Mouse (Mus musculus): ENCODE measurements around the gene Dcdc2c. TPM values are rescaled to one million over a fixed set of nuclear protein-coding genes. Genes with fewer than 3 reads are reported as not detected.

The Dcdc2c gene
- polyA plus RNA-seq, 1 experiment: not detected

DNA sequence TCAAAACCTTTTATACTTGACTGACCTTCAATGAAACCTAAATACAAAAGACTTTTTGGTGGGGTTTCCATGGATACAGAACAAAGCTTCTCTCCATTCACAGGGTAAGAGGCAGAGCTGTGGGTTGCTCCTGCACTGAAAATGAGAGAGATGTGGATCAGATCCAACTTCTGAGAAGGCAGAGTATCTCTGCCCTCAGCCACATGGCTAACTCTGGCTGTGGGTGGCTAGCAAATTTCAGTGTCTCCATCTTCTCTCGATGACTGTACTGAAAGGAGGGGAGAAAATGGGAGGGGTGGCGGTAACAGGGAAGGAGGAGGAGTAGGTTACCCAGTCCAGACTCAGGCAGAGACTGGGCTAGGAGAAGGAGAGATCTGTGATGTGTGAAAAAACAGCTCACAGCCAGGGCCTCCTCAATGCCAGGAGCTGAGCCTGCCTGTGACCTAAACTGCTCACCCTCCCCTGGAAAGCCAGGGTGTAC is 91.2 kb downstream of the Dcdc2c start:
- no peak for TF ChIP-seq CTCF (IDR thresholded peaks at IDR 0.05; ENCODE audit: borderline replicate concordance, insufficient read depth, low read length)
- no peak for TF ChIP-seq POLR2A (IDR thresholded peaks at IDR 0.05; ENCODE audit: low read depth, low read length)
- Histone ChIP-seq H3K27ac (ENCODE audit: insufficient read depth, low read length) (no peak overlapping the region), H3K4me1 (ENCODE audit: control insufficient read depth, insufficient read depth, low read length) (peaks cover 3% of the 10 kb centered on the region; the same call in 1 of the 2 replicates), H3K4me3 (ENCODE audit: insufficient read depth, low read length) (no peak overlapping the region)

DNA sequence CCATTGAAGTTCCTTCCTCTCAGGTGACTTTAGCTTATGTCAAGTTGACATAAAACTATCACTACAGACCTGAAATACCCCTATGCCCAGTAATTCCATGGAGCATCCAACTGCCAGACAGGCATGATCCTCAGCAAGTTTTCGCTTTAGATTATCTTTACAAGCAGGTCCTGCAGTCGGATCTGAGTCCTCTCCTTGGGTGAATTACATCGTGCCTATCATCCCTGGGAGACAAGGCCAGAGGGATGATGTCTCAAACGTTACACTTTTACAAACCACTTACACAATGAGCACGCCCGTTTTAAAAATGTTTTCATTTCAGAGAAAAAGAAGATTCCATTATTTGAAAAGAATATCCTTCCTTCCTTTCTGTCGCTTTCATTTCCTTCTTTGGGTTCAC is 91.7 kb downstream of the Dcdc2c start:
- no peak for TF ChIP-seq POLR2A (IDR thresholded peaks at IDR 0.05; ENCODE audit: low read depth, low read length)
- H3K27ac ChIP-seq (ENCODE audit: insufficient read depth, low read length): no peak overlapping the region
- H3K4me1 ChIP-seq (ENCODE audit: control insufficient read depth, insufficient read depth, low read length): peaks cover 3% of the 10 kb centered on the region; the same call in 1 of the 2 replicates
- no peak overlapping the region for H3K4me3 ChIP-seq (ENCODE audit: insufficient read depth, low read length)

DNA sequence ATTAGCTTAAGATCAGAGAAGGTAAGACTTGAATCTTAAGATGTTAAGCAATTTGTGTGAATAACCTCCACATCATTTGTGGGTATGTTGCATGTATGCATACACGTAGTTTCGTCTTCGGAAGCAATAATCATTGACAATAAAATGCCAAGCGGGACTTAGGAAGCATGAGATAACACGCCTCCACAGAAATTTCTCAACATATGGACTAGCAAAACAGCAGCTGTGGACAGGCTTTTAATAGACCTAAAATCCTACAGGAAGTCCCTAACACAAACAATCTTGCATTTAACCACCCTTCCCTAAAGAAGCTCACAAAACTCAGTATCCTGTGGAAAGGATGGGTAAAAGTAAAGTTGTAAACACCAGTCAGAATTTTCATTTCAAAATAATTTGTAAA is 93.4 kb downstream of the Dcdc2c start:
- H3K4me1 ChIP-seq (ENCODE audit: control insufficient read depth, insufficient read depth, low read length): peaks cover 3% of the 10 kb centered on the region; the same call in 1 of the 2 replicates
- no peak for TF ChIP-seq POLR2A (IDR thresholded peaks at IDR 0.05; ENCODE audit: low read depth, low read length)
- TF ChIP-seq CTCF (IDR thresholded peaks at IDR 0.05; ENCODE audit: borderline replicate concordance, insufficient read depth, low read length): no peak
- no peak overlapping the region for H3K27ac ChIP-seq (ENCODE audit: insufficient read depth, low read length)
- no peak overlapping the region for H3K4me3 ChIP-seq (ENCODE audit: insufficient read depth, low read length)

DNA sequence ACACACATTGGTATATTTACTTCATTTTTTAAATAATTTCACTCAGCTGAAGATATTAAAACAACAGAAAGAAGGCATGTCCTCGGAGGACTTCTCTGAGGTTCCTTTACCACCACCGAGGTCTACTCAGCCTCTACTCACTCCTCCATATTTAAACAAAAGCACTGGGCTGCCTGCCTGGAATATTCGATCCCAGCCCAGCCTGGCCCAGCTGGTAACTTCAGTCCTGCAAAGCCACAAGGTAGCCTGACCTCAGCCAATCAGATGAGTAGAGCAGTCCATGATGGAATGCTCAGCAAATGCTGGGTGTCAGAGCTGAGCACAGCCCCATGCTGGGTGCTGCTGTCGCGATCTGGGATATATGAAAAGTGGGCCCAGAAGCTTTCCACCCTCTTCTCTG is 115.7 kb downstream of the Dcdc2c start:
- Histone ChIP-seq H3K4me3 (ENCODE audit: insufficient read depth, low read length) (no peak overlapping the region), H3K4me1 (ENCODE audit: control insufficient read depth, insufficient read depth, low read length) (0 out of 2 replicates have a peak, but pooled peaks cover 3% of the 10 kb centered on the region), H3K27ac (ENCODE audit: insufficient read depth, low read length) (no peak overlapping the region)
- no peak for TF ChIP-seq CTCF (IDR thresholded peaks at IDR 0.05; ENCODE audit: borderline replicate concordance, insufficient read depth, low read length)
- TF ChIP-seq POLR2A (IDR thresholded peaks at IDR 0.05; ENCODE audit: low read depth, low read length): no peak

DNA sequence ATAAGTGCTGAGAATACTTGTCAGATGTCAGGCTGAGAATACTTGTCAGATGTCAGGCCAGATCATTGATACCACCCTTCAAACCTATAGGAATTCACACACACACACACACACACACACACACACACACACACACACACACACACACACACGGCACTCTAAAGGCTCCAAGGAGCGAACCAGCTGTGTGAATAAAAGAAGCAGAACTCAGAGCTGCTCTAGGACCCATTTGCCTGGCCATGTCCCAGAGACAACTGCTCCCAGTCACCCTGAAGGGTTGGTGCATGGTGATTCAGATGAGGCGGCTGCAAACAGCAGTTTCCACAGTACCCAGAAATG is 119.5 kb downstream of the Dcdc2c start:
- Histone ChIP-seq H3K27ac (ENCODE audit: insufficient read depth, low read length) (no peak overlapping the region), H3K4me1 (ENCODE audit: control insufficient read depth, insufficient read depth, low read length) (0 out of 2 replicates have a peak, but pooled peaks cover 3% of the 10 kb centered on the region), H3K4me3 (ENCODE audit: insufficient read depth, low read length) (no peak overlapping the region)
- TF ChIP-seq POLR2A (IDR thresholded peaks at IDR 0.05; ENCODE audit: low read depth, low read length) (no peak), CTCF (IDR thresholded peaks at IDR 0.05; ENCODE audit: borderline replicate concordance, insufficient read depth, low read length) (no peak)

DNA sequence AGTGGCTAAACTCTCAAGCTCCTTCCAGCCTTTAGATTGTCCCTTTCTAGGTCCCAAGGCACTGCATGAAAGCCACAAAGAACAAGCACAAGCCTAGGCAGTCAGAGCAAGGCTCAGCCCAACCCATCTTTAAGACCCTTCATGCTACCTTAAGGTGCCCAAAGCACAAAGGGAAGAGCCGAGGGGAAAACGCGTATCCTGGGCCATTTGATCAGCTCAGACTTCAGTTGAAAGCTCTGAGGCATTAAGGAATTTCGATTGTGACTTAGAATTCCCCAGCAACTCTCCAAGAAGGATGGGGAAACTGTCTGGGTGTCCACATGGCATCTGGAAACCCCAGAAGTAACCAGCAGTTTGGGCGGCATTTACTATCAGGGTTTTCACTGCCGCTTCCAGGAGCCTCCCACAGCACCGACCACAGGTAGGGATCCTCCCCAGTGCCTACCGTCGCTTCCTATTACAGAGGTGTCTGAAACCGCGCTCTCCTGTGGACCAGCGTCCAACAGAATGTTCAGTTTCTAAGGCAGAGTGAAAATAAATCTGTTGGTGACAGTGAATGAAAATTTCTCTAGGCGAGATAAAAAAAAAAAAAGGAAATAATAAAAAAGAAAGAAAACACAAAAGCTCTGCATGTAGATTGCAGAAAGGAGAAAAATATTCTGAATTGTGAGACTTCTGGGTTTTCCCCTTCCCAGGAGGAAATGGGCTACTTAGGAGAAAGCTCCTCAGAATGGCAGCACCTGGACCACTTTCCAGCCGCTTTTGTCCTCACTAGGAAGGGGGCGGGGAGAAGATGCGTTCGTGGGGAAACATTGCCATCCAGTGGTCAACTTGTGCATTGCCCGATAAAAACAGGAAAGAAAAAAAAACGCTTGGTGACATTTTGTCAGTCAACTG is 120.1 kb downstream of the Dcdc2c start:
- TF ChIP-seq CTCF (IDR thresholded peaks at IDR 0.05; ENCODE audit: borderline replicate concordance, insufficient read depth, low read length): peak; percentile 52; the same call in 1 of the 2 replicates
- no peak for TF ChIP-seq POLR2A (IDR thresholded peaks at IDR 0.05; ENCODE audit: low read depth, low read length)
- H3K27ac ChIP-seq (ENCODE audit: insufficient read depth, low read length): no peak overlapping the region
- H3K4me3 ChIP-seq (ENCODE audit: insufficient read depth, low read length): peak overlapping the region; percentile 17; the same call in 1 of the 2 replicates
- H3K4me1 ChIP-seq (ENCODE audit: control insufficient read depth, insufficient read depth, low read length): 0 out of 2 replicates have a peak, but pooled peaks cover 3% of the 10 kb centered on the region

DNA sequence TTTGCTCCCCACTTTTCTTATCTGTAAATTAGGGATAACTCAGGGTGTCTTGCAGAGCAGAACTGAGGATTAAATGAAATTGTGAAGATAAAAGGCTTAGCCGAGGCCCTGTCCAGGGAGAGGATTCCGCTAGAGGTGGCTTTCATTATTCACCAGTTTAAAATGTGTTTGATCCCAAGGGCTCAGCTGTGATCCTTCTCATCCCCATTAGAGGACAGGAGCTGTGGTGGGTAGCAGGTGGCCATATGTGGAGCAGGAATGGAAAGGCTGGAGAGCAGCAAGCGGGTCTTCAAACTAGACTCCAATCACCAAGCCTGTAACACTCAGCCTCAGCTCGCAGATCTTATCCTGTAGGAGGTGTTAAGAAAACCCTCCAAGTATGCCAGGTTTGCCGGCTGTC is 122.3 kb downstream of the Dcdc2c start:
- 0 out of 2 replicates have a peak, but pooled peaks cover 3% of the 10 kb centered on the region for H3K4me1 ChIP-seq (ENCODE audit: control insufficient read depth, insufficient read depth, low read length)
- H3K27ac ChIP-seq (ENCODE audit: insufficient read depth, low read length): no peak overlapping the region
- H3K4me3 ChIP-seq (ENCODE audit: insufficient read depth, low read length): no peak overlapping the region
- TF ChIP-seq CTCF (IDR thresholded peaks at IDR 0.05; ENCODE audit: borderline replicate concordance, insufficient read depth, low read length) (no peak), POLR2A (IDR thresholded peaks at IDR 0.05; ENCODE audit: low read depth, low read length) (no peak)

DNA sequence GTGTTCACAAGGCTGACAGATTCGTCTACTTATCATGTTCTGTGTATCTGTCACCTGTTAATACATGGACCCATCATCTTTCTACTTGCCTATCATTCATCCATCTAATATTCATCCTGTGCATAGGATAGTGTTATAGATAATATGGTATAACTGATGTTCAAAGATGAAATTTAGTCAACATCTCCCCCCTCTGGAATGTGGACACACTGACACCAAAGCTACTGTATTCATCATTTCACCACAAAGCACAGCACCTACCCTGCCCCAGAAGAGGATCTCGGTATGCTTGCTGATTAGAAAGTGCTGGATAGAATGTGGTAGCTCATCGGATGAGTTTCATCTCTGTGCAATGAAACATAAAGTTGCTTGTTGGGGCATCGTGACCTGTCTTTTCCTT is 135.2 kb downstream of the Dcdc2c start:
- Histone ChIP-seq H3K4me3 (ENCODE audit: insufficient read depth, low read length) (no peak overlapping the region), H3K4me1 (ENCODE audit: control insufficient read depth, insufficient read depth, low read length) (no peaks in the 10 kb centered on the region), H3K27ac (ENCODE audit: insufficient read depth, low read length) (no peak overlapping the region)
- TF ChIP-seq POLR2A (IDR thresholded peaks at IDR 0.05; ENCODE audit: low read depth, low read length) (no peak), CTCF (IDR thresholded peaks at IDR 0.05; ENCODE audit: borderline replicate concordance, insufficient read depth, low read length) (no peak)

DNA sequence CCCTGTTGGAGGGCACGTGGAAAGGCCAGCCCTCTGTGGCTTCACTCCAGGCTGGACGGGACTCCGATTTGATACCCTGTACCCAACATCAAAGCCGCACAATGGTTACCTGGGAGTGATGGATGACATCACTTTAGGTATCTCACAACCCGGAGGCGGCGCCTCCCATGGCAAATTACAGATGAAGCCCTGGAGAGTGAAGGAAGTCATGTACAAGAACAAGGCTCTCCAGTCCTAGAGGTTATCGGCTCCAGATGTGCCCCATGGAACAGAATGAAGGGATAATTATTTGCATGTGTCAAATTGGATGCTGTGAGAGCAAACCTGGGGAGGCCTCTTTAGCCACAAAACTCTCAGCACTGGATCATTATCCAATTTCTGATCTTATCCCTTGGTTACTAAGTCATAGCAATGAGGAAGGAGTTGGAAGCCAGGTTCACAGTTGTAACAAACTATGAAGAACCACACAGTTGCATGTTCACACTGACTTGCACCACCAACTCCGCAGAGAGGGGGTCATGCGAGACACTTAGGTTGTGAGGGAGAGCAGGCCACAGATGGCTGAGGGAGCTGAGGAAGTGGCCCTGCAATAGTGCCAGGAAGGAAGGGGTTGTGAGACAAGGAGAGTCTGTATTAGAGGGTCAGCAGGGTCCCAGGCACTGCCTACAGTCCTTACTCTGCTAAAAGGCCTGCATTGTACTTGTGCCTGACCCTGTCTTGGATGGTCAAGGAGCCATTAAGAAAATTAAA is 144.4 kb downstream of the Dcdc2c start:
- Histone ChIP-seq H3K27ac (ENCODE audit: insufficient read depth, low read length) (no peak overlapping the region), H3K4me1 (ENCODE audit: control insufficient read depth, insufficient read depth, low read length) (no peaks in the 10 kb centered on the region), H3K4me3 (ENCODE audit: insufficient read depth, low read length) (no peak overlapping the region)
- TF ChIP-seq CTCF (IDR thresholded peaks at IDR 0.05; ENCODE audit: borderline replicate concordance, insufficient read depth, low read length): no peak
- TF ChIP-seq POLR2A (IDR thresholded peaks at IDR 0.05; ENCODE audit: low read depth, low read length): no peak

DNA sequence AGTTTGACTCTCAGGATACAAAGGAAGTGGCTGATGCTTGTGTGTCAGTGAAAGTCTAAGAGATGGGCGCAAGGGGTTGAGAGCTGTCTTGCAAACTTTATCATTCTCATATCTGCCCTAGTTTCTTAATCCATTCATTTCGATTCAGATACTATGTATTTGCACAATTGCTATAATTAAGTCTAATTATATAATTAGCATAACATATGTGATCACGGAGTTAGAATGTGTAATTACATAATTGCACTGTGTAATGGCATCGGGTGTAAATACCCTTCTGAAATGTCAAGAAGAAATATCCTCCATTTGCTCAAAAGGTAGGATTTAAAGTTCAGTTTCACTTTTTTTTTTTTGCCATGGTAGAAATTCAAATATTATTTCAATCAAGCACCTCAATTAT is 149.9 kb downstream of the Dcdc2c start:
- no peak for TF ChIP-seq POLR2A (IDR thresholded peaks at IDR 0.05; ENCODE audit: low read depth, low read length)
- TF ChIP-seq CTCF (IDR thresholded peaks at IDR 0.05; ENCODE audit: borderline replicate concordance, insufficient read depth, low read length): no peak

More for the DNA sequence above, 149.9 kb downstream of the Dcdc2c start:
- Histone ChIP-seq H3K27ac (ENCODE audit: insufficient read depth, low read length) (no peak overlapping the region), H3K4me3 (ENCODE audit: insufficient read depth, low read length) (no peak overlapping the region), H3K4me1 (ENCODE audit: control insufficient read depth, insufficient read depth, low read length) (no peaks in the 10 kb centered on the region)
